Mouse (Mus musculus) cerebellum, adult 18-20 months (tissue): ENCODE results near the gene Dpp6.

ENCODE experiments used
- DNase-seq, 2 experiments: peaks; one replicate each; pipeline ENCODE4 v3.0.0; 2021

Gene Dpp6

DNA sequence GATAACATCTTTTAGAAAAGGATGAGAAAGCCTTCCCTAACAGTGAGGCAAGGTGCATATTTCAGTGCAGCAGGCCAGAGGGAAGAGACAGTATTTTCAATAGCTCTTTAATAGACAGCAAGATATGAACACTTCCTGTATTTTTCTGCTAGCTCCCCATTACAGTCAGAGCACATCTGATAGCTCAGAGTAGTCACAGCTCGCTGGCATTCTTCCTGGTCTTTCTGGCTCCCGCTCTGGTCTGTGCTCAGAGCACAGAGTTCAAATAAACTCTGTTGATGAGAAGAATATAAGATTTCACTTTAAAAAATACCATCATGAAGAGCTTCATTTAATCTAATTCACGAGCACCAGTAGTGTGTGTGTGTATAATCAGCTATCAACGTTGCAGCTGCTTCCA is 249.8 kb downstream of the Dpp6 start:
- DNase-seq: peak; percentile 61 to 74

DNA sequence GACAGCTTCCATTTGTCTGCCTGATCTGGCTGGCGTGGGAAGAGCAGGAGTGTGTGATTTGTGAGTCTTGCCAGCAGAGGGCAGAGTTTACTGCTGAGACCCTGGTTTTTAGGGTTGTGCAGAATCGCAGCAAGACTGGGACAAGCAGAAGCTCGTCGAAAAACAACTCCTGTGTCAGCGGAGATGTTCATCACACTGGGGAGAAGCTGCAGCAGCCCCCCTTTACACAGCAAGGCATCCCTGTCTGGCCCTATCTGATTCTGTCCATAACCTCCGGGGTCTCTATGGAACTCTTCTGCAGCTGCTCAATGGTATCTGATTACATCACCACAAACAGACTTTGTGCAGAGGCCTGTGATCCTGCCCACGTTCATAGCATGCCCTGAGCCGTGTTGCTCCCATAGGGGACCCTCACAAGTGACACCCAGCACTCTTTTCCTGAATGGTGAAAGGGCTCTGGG is 258.2 kb downstream of the Dpp6 start:
- peak; percentile 80 for DNase-seq

GRCm38 (mm10) chr5:27076046-27076445 is 259.0 kb downstream of the Dpp6 start:
- peak; percentile 38 to 41 for DNase-seq

GRCm38 (mm10) chr5:27077821-27078220 is 260.8 kb downstream of the Dpp6 start:
- DNase-seq: no peak

DNA sequence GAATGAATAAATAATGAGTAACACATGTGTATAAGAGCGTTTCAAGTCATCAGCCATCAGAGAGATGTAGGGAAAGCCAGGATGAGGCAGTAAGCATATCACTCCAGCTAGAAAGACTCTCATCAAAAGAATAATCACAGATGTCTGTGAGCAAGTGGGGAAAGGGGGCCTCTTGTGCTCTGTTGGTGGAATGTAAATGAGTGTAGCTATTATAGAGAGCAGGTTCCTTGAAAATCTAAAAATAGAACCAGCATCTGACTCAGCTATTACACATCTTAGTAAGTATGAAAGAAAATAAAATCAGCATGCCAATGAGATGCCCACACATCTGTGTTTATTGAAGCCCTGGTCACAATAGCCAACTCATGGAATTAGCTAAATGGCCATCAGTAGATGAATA is 264.3 kb downstream of the Dpp6 start:
- no peak for DNase-seq

GRCm38 (mm10) chr5:27083762-27084161 is 266.8 kb downstream of the Dpp6 start:
- no peak for DNase-seq

GRCm38 (mm10) chr5:27108221-27108620 is 291.2 kb downstream of the Dpp6 start:
- DNase-seq: peak; percentile 50 to 70

- DNase-seq: no peak
These were observed 305.5 kb downstream of the Dpp6 start for GRCm38 (mm10) chr5:27122479-27122878.

DNA sequence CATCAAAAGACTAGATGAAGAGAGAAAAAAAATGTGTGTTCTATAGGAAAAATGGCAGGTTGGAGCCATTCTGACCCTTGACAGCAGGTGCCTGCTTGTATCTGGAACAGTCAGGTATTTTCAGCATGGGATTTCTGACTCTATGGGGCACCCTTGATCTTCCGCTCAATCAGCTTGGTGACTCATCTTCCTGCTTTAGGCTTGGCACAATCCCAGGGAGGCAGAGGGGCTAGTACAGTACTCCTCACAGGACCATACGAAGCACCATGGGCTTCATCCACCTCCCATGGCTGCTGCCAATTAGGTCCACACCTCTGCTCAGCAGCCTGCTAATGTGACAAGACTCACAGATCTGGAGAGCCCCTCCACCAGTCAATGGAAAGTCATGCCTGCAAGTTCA is 305.9 kb downstream of the Dpp6 start:
- peak; percentile 66 to 71 for DNase-seq

DNA sequence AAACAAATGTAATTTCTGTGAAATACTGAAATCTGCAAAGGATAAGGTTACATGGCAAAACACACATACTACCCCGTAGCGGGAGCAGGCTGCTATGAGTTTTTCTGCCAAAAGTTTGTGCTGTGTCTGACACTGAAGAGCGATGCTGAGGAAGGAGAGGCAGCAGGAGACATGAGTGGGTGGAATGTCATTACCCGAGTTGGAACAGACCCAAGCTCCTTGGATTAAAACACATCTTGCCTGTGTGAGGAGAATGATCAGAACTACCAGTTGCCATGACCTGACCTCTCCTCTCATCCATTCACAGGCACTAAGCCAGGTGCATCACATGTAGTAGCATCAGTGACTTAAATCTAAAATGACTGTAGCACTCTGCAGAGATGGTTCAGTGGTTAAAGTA is 309.0 kb downstream of the Dpp6 start:
- peak; percentile 71 to 77 for DNase-seq

DNA sequence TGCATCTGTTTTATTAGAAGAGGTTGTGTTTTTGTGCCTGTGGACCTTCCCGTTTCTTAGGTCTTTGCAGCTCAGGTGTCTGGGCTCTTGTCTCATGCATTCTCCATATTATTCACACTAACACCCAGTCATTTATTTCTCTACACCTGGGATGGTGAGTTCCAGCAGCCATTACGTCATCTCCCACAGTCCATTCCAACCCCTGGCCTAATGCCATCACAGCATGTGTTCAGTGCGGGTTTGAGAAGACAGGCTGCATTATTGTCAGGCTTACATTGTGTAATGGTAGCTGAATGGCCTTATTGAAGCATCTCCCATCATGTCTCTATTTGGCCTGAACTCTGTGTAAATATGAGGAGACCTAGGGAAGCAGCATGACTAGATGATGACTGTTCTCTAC is 316.2 kb downstream of the Dpp6 start:
- DNase-seq: peak; percentile 73 to 79

- DNase-seq: peak; percentile 40 to 52
These were observed 317.5 kb downstream of the Dpp6 start for GRCm38 (mm10) chr5:27134436-27135005.

DNA sequence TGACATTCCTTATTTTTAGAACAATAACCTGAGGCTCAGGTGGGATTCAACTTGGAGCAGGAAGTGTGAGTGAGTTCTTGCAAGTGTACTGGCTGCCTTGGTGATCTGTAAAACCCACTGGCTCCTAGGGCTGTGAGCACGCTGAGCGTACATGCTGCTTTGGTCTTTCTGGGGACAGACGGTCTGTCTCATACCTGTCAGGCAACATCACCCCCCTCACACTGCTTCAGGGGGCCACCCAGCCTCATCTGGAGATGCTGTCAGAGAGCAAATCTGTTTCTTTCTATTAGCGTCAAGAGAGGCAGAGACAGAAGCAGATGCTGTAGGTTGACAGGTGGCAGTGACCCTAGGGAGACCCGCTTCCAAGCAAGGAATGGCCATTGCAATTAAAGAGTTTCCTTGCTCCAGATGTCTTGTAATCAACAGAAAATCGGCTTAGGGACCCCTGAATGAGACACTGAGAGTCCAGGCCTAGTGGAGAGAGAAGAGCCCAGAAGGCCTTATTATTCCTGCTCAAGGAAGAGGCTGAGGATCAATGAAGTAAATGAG is 330.5 kb downstream of the Dpp6 start:
- no peak for DNase-seq

GRCm38 (mm10) chr5:27151017-27151416 is 334.0 kb downstream of the Dpp6 start:
- peak; percentile 28 to 31 for DNase-seq

DNA sequence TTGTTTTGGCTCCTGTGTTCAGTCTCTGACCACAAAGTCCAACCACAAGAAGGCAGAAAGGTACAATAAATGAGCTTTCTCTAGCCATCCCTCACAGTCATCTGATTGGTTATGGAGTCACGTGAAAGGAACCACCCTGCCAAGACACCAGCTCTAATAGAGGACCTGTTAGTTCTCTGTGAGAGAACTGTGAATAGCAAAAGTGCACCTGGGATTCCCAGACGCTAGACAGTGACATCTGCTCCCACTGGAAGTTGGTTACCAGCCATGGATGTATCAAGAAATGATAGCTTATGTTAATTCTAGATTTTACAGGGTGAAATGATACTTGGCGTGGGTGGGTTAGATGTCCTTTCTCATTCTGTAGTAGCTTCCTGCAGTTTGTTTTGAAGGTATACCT is 338.7 kb downstream of the Dpp6 start:
- peak; percentile 39 to 41 for DNase-seq

- DNase-seq: peak; percentile 48 to 60
These were observed 339.4 kb downstream of the Dpp6 start for GRCm38 (mm10) chr5:27156366-27156765.

- DNase-seq: peak; percentile 54 to 65
These were observed 344.2 kb downstream of the Dpp6 start for GRCm38 (mm10) chr5:27161122-27161645.

GRCm38 (mm10) chr5:27168550-27168949 is 351.5 kb downstream of the Dpp6 start:
- no peak for DNase-seq

DNA sequence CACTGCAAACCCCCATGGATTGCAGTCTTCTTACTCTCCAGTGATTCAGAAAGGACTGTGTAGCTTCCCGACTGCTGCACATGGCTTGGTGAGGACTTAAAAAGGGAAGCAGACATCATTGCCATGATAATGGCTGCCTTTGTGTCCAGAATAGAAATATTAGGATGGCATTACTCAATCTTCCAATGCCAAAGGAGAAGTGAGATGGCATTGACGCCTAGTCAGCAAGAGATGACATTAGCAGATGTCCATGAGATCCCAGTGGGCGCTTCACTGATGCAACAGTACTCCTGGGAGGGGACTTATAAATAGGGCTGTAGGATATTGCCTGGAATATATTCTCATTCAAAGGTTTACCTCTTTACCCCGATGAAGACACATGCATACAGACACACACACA is 368.0 kb downstream of the Dpp6 start:
- DNase-seq: no peak

DNA sequence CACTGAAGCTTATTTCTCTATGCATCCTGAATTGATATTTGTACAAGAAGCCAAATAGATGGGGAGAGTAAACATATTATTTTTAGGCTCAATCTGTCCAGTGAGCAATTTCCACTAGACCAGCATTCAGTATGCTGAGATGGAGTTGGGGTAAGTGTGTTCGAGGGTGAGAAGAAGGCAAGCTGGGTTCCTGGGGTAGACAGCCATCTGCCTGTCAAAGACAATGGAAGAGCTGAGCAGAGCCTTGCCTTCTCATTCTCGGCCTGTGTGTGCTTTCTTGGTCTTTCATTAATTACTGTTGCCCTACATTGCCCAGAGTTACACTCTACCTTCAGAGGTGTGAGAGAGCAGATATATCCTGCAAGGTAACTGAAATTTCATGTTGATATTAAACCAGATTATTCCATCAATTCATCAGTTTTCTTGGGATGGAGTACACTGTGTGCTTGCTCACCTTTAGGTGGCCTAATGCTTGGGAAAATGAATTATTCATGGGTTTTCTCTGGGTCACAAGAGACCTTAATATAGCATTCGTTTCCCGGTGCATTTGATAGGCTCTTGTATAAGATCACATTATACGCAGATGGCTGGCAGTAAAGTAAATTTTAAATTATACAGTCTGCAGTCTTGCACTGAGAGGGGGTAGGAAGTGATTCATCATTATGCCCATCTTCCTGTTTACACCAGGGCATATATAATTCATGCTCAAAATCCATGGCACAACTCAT is 374.4 kb downstream of the Dpp6 start:
- DNase-seq: no peak

- no peak for DNase-seq
These were observed 377.2 kb downstream of the Dpp6 start for GRCm38 (mm10) chr5:27194157-27194556.

- DNase-seq: no peak
These were observed 378.0 kb downstream of the Dpp6 start for GRCm38 (mm10) chr5:27194975-27195374.

GRCm38 (mm10) chr5:27200581-27201341 is 383.8 kb downstream of the Dpp6 start:
- DNase-seq: peak in 1 of 2 experiments; percentile 30
